Mouse (Mus musculus): ENCODE data around the gene Lrrc41. TPM values are rescaled to one million over a fixed set of nuclear protein-coding genes. Genes with fewer than 3 reads are reported as not detected.

The Lrrc41 gene
- 12.2 and 13.5 TPM in 2 replicates for polyA plus RNA-seq (2012)

GRCm38 (mm10) chr4:116074861-116075620 lies at the start of gene Lrrc41, which contains the start of gene Uqcrh:
Gene Lrrc41, plus strand, starts transcription at chr4:116075269.
Gene Uqcrh, minus strand, starts transcription at chr4:116075071.

GRCm38 (mm10) chr4:116053399-116053961 lies 21.6 kb upstream of the Lrrc41 start, which contains the start of gene Nsun4:
Gene Nsun4, minus strand, starts transcription at chr4:116053876.

GRCm38 (mm10) chr4:116123602-116124519 lies 48.8 kb downstream of the Lrrc41 start, which contains the start of the genes Rad54l and Pomgnt1:
Gene Rad54l, minus strand, starts transcription at chr4:116123690.
Gene Pomgnt1, plus strand, starts transcription at chr4:116123840.

Other genes starting within 250 kb of the Lrrc41 start
- gene Mob3c, start 247.2 kb upstream of the Lrrc41 start, polyA plus RNA-seq (2012) = 13.3 and 14.4 TPM in 2 replicates
- 41.1 and 43.6 TPM in 2 replicates for gene Mknk1, start 236.1 kb upstream of the Lrrc41 start, polyA plus RNA-seq (2012)
- gene Kncn, start 190.9 kb upstream of the Lrrc41 start, polyA plus RNA-seq (2012) = not detected in 2 replicates
- 0.04 TPM in 1 of 2 replicates, not detected in the other for gene 6430628N08Rik, start 184.6 kb upstream of the Lrrc41 start, polyA plus RNA-seq (2012)
- not detected in 2 replicates for gene Dmbx1, start 135.3 kb upstream of the Lrrc41 start, polyA plus RNA-seq (2012)
- gene Faah, start 57.3 kb upstream of the Lrrc41 start, polyA plus RNA-seq (2012) = 3.4 and 6.1 TPM in 2 replicates
- 0.32 and 0.74 TPM in 2 replicates for gene Nsun4, start 21.4 kb upstream of the Lrrc41 start, polyA plus RNA-seq (2012)
- 41.1 and 52.1 TPM in 2 replicates for gene Uqcrh, start 198 bp upstream of the Lrrc41 start, polyA plus RNA-seq (2012)
- 1.9 and 2.1 TPM in 2 replicates for gene Rad54l, start 48.4 kb downstream of the Lrrc41 start, polyA plus RNA-seq (2012)
- gene Pomgnt1, start 48.6 kb downstream of the Lrrc41 start, polyA plus RNA-seq (2012) = 8.3 and 11.6 TPM in 2 replicates
- 0.01 and 0.31 TPM in 2 replicates for gene Lurap1, start 76.1 kb downstream of the Lrrc41 start, polyA plus RNA-seq (2012)
- not detected in 2 replicates for gene Tspan1, start 92.3 kb downstream of the Lrrc41 start, polyA plus RNA-seq (2012)
- not detected in 2 replicates for gene 1700042G07Rik, start 98.1 kb downstream of the Lrrc41 start, polyA plus RNA-seq (2012)
- not detected in 2 replicates for gene Gm49337, start 98.1 kb downstream of the Lrrc41 start, polyA plus RNA-seq (2012)
- gene Pik3r3, start 146.3 kb downstream of the Lrrc41 start, polyA plus RNA-seq (2012) = 0.67 and 1.5 TPM in 2 replicates

Measured in megakaryocyte-erythroid progenitor cell, adult 5 weeks (primary cell).